Mouse (Mus musculus) ES-Bruce4 (cell line): ENCODE data around the gene Ccdc187.

ENCODE experiments used
- CTCF ChIP-seq: IDR thresholded peaks from one replicate; pipeline ENCODE4 v1.8.1; 2011; ENCODE audit warnings: low read depth, low read length
- EP300 ChIP-seq: IDR thresholded peaks from 2 replicates; pipeline ENCODE4 v1.6.1; 2011; ENCODE audit warnings: low read depth, low read length; ENCODE audit not compliant: insufficient read depth
- POLR2A ChIP-seq: IDR thresholded peaks from one replicate; pipeline ENCODE4 v1.8.1; 2011; ENCODE audit warnings: low read length; ENCODE audit not compliant: insufficient read depth

- no peak for TF ChIP-seq POLR2A
- no peak for TF ChIP-seq CTCF
- no peak for TF ChIP-seq EP300
Observed at GRCm38 (mm10) chr2:26313394-26313793, 19.0 kb upstream of the Ccdc187 start.
